Mouse (Mus musculus) mouse trophoblast stem cell (cell line): ENCODE results near the gene Slc22a4.
"Not testable (repeated sequence)": the region's sequence is repeated elsewhere in the genome, so short reads cannot be mapped to it uniquely, and the experiment has no call there.

Experiments used
- in situ Hi-C, 2 experiments: fragments of 300-500 bp; cut with MseI, MboI; formaldehyde crosslinking; loops; 2 replicates in 1 of 2; 3 replicates in 1 of 2; pipeline ENCODE4 v1.15.1; 2025

The Slc22a4 gene

GRCm38 (mm10) chr11:54006362-54006761 lies 21.5 kb downstream of the Slc22a4 start:
- in situ Hi-C loops, result loop anchor here in 1 of 2 experiments (5.0 kb wide), 1 partner anchor 36 kb away; no protein-coding TSS in a partner anchor

GRCm38 (mm10) chr11:54004734-54005133 lies 23.2 kb downstream of the Slc22a4 start:
- in situ Hi-C loops, result loop anchor here (5.0 kb wide), 3 partner anchors 38 to 83 kb away; no protein-coding TSS in a partner anchor

DNA sequence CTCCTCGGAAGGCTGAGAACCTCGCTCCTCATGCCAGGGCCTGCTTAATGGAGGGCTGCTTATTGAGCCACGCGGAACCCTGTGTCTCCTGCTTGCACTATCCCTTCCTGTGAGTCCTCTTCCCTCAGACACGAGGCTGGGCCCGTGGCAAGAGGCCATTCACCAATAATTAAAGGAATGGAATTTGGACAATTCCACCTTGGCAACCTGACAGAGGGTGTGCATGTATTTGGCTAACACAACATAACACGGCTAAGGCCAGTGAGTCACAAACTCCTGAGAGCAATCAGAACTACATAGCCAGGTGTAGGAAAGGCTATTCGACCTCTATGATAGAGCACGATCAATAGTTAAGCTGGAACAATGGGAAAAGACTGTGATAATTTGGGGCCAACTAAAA lies 23.7 kb downstream of the Slc22a4 start:
- in situ Hi-C loops, result loop anchor here (5.0 kb wide), 2 partner anchors 48 to 83 kb away; no protein-coding TSS in a partner anchor

DNA sequence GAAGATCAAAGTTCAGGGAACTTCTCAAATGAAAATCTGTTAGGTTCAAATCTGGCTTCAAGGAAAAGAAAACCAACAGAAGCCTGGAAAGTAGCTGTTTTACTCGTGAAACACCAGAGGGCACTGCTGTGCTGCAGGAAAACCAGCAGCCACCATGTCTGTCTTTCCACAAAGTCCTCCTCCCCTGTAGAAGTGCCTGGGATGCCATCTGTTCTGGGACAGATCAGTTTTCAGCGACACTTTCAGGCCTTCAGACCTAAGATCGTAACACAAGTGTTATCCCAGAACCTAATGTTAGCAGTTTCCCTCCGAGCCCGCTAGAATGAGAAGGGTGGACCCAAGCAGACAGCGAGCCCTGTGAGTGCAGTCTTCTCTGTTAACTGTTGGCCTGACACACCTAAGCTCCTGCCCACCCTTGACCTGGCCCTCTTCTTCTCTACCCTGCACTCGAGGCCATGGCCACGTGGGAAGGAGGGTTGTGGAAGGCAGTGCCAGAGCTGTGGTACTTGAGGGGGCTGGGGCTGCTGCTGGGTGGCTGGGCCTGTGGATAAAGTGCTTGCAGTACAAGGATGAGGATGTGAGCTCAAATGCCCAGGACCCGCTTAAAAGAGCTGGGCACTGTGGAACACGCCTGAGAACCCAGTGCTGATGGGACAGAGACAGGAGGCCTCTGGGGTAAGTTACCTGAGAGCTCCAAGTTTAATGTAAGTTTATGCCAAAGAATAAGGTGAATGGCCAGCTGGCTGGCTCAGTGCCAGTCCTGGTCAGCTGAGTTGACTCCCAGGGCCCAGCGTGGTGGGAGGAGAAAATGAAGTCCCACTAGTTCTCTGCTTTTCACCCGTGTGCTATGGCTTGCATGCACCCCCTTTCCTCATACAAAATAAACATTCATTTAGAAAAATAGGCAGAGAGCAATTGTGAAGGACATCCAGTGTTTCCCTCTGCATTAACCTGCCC lies 24.9 kb downstream of the Slc22a4 start:
- in situ Hi-C loops, result loop anchor here (5.0 kb wide), 2 partner anchors 49 to 84 kb away; no protein-coding TSS in a partner anchor

GRCm38 (mm10) chr11:54002147-54002760 lies 25.6 kb downstream of the Slc22a4 start:
- in situ Hi-C loops, result loop anchor here (5.0 kb wide), 2 partner anchors 50 to 85 kb away; no protein-coding TSS in a partner anchor

GRCm38 (mm10) chr11:53997661-53998060 lies 30.2 kb downstream of the Slc22a4 start:
- in situ Hi-C loops, result no loop called here

DNA sequence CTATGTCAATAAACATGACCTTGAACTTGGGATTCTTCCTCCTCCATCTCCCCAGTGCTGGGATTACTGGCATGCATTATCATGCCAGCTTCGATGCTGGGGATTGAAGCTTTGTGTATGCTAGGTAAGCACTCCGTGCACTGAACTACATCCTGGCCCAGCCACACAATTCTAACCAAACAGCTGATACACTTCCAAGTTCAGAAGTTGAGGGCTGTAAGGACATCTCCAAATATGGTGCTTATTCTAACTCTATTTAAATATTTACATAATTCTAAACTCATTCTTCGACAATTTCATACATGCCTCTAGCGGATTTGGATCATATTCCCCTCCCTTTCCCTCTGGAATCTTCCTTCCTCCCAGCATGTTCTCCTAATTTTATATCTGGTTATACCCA lies 35.6 kb downstream of the Slc22a4 start:
- in situ Hi-C loops, result no loop called here

- in situ Hi-C loops, result no loop called here
Observed at GRCm38 (mm10) chr11:53989232-53989631, 38.7 kb downstream of the Slc22a4 start.

DNA sequence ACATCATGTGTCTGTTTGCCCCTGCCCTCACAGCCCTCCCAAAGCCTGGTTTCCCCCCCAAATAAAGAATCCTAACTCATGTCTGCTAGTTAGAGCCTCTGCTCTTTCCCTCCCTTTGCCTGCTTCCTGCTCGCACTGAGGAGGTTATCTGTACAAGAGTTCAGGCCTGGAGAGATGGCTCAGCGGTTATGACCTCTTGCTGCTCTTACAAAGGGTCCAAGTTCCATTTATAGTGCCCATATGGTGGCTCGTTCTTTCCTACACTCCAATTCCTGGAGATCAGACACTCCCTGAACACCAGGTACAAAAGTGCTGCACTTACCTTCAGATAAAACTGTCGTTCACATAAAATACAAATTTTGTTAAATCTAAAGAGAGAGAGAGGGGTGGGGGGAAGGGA lies 39.8 kb downstream of the Slc22a4 start:
- in situ Hi-C loops, result no loop called here

DNA sequence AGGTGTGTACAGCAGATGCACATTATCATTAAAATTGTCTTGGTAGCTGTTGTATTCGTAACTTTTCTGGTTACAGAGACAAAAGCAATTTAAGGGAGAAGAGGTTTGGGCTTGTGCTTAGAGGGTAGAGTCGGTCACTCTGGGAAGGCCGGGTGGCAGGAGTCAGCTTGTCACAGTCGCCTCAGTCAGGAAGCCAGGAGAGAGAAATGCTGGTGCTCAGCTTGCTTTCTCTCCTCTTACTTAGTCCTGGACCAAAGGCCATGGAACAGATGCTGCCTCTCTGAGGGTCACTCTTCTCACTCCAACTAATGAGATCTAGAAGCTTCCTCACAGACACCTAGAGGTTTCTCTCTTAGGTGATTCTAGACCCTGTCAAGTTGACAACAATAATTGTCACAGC lies 46.5 kb downstream of the Slc22a4 start:
- in situ Hi-C loops, result no loop called here

DNA sequence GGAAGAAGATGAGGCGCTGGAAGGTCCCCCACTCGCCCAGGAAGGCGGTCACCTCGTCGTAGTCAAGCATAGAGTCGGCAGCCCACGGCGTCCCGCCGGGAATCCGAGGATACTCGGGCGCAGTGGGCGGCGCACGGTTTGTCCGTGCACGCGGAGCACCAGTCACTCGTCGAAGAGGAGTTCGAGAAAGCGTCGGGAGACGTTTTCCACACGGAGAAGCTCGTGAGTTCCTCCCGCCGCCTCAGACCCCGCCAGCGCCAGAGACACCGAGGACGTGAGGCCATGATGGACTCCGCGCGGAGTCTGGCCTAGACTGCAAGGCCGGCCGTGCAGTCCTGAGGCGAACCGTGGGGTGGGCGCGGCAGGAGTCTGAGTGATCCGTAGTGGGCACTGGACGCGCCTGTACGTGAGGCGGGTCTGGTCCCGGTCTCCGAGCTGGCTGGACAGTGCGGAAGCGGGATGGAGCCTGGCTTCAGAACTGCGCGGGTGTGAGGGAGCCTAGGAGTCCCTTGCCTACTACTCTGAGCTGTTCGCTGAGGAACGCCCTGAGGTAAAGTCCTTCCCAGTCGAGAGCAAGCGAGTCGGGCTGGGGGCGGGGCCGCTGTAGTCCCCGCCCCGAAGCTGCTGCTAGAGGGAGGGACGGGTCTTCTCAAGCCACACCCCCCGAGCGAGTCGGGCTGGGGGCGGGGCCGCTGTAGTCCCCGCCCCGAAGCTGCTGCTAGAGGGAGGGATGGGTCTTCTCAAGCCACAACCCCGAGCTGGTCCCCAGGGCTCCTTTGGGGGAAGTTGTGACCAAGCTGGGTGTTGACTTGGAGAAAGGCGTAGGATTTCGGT lies 47.9 kb downstream of the Slc22a4 start, which contains the start of gene Slc22a21:
Gene Slc22a21, minus strand, starts transcription at position 545 of the 834 bp plus-strand sequence.
- in situ Hi-C loops, result no loop called here

- in situ Hi-C loops, result not testable (repeated sequence)
Observed at GRCm38 (mm10) chr11:53979456-53979787, 48.5 kb downstream of the Slc22a4 start.

DNA sequence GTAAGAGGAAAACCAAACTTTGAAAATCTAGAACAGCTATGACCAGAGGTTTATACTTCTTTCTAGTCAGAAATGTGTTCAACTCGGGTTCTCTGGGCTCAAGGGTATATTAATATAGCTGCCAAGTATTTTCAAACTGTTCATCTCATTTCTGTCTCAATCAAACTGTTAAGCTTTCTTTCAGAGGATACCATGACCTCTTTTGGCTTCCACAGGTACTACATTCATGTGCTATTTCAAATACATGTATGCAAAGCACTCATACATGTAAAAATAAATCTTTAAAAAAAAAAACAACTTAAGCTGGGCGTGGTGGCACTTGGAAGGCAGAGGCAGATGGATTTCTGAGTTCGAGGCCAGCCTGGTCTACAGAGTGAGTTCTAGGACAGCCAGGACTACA lies 50.2 kb downstream of the Slc22a4 start:
- in situ Hi-C loops, result no loop called here

DNA sequence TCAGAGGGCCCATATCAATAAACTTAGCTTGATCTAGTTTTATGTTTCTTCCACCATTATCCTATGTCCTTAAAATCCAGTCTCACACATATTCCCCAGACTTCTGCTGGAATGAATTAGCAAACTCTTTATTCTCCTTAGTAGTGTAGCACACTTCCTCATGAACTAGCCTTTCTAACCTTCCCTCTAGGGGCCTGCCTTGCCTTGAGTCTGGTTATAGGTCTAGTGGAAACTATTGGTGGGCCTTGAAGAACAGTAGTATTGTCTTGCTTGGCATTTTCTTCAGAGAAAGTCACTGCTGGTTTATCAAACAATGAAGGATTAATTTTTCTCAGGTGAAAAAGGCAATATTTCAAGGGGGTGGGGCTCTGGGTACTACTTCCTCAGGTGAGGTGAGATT lies 52.3 kb downstream of the Slc22a4 start:
- in situ Hi-C loops, result no loop called here

DNA sequence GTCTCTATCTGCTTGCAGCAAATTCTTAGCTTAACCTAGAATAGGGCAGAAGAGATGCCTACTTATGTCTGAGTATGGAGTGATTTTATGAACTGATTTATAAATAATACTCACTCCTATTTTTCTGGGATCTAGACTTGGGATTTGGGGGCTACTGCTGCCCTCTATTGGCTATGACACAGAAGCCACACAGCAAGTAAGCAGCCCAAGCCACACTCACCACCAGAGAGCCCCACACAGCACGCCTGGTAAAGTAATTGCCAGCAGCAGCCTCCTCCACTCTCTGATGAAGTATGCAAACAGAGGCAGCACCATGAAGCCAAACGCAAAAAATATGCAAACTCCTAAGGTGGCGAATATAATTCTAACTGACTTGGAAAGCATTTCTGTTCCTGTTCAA lies 68.9 kb downstream of the Slc22a4 start:
- in situ Hi-C loops, result no loop called here

- in situ Hi-C loops, result not testable (repeated sequence)
Observed at GRCm38 (mm10) chr11:53958176-53958575, 69.7 kb downstream of the Slc22a4 start.

- in situ Hi-C loops, result no loop called here
Observed at GRCm38 (mm10) chr11:53956636-53957035, 71.3 kb downstream of the Slc22a4 start.

GRCm38 (mm10) chr11:53954653-53955052 lies 73.2 kb downstream of the Slc22a4 start:
- in situ Hi-C loops, result no loop called here

GRCm38 (mm10) chr11:53950133-53950532 lies 77.8 kb downstream of the Slc22a4 start:
- in situ Hi-C loops, result not testable (repeated sequence)
